ENCODE assay signal across 12 mouse cellular contexts in the genomic region with DNA sequence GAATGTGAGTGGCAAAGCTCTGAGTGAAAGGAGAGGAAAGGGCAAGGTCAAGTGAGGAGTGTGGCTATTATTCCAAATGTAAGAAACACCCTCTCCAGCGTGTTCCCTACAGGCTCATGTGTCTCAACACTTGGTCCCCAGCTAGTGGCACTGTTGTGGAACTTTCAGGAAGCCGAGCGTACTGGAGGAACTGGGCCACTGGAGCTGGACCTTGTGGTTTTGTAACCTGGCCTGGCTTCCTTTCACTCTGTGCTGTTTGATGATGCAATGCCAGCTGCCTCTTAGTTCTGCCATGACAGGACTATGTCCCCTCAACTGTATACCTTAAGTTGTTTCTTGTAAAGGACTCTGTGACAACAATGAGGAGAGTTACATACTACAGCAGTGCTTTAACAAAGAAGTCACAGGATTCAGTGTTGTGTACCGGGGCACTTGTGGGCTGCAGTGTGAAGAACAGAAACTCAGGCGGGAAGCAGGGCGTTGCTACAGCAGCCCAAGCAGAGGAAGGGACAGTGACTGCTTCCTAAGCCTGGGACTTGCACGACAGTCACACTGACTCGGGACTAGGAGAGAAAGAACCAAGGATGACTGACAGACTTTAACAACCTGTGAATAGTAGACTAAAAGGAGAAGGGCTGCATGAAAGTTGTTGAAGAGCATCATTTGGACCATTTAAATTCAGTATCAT.
DNase-seq lines count a peak whose midpoint lies in the region; ATAC-seq and TF ChIP-seq lines count a peak whose summit lies in the region.
"Had no signal": no experiment of that assay in that cellular context is flagged by ENCODE, and none has a peak within 500 bp of the region (broad histone marks: within the 10 kb centered on the region; RNA-seq: fewer than 3 reads in every experiment).

No protein-coding gene starts in this region.

- H3K4me2 ChIP-seq in lung, postnatal 0 days (replicated peaks; ENCODE audit: low read depth, low read length) = no peak overlapping the region
- H3K4me2 ChIP-seq: heart, embryonic 12.5 days; limb, embryonic 15.5 days had no signal

- 49% methylated on average over 8 of the region's 8 CpGs for WGBS in lung, postnatal 0 days

- peak; percentile 14 for DNase-seq in adrenal gland, adult 8-10 months
- no peak for DNase-seq in adrenal gland, adult 18-20 months (ENCODE audit: low spot score in 2 of 2)
- DNase-seq in thymus, postnatal 0 days (ENCODE audit: low spot score) = peak; percentile 25
- DNase-seq in thymus, postnatal 25 days = no peak
- DNase-seq in lung, postnatal 0 days (ENCODE audit: low spot score) = peak; percentile 79
- DNase-seq in embryo, embryonic 10.5 days (ENCODE audit: low spot score) = no peak
- DNase-seq in urinary bladder, adult 2 months (ENCODE audit: low spot score) = no peak
- no peak for DNase-seq in heart, postnatal 36 days
- DNase-seq: cerebellum, adult 8-10 months; retina, postnatal 1 day had no signal

- no peaks in the 10 kb centered on the region; the same call in 1 of the 2 replicates for H3K4me1 ChIP-seq in lung, postnatal 0 days (ENCODE audit: insufficient read depth, low read depth, low read length)
- H3K4me1 ChIP-seq: limb, embryonic 15.5 days had no signal

- H3K36me3 ChIP-seq in lung, postnatal 0 days (ENCODE audit: insufficient read depth, low read length) = 0 out of 2 replicates have a peak, but pooled peaks cover 3% of the 10 kb centered on the region

- no peak overlapping the region for H3K9ac ChIP-seq in lung, postnatal 0 days (replicated peaks; ENCODE audit: low read depth)
- H3K9ac ChIP-seq: heart, embryonic 12.5 days; limb, embryonic 15.5 days had no signal

- no peaks in the 10 kb centered on the region for H3K9me3 ChIP-seq in lung, postnatal 0 days (ENCODE audit: low read length)
- H3K9me3 ChIP-seq: heart, embryonic 12.5 days; limb, embryonic 15.5 days had no signal

- H3K27me3 ChIP-seq in lung, postnatal 0 days (replicated peaks; ENCODE audit: insufficient read depth, low read length) = no peaks in the 10 kb centered on the region
- H3K27me3 ChIP-seq: heart, embryonic 12.5 days; limb, embryonic 15.5 days had no signal

- peak overlapping the region; percentile 20; the same call in 1 of the 2 replicates for H3K27ac ChIP-seq in lung, postnatal 0 days (ENCODE audit: low read length)
- H3K27ac ChIP-seq: limb, embryonic 15.5 days had no signal

- intact Hi-C loops in heart, postnatal 36 days (cut with DNase I) = no loop called here

- TF ChIP-seq CTCF in lung, postnatal 0 days (IDR thresholded peaks at IDR 0.05) = peak; percentile 57

- ATAC-seq in lung, postnatal 0 days = peak; percentile 88

- TF ChIP-seq EP300 in lung, postnatal 0 days (IDR thresholded peaks at IDR 0.05) = no peak

- H3K4me3 ChIP-seq in lung, postnatal 0 days (ENCODE audit: low read depth, low read length) = no peak overlapping the region
- H3K4me3 ChIP-seq: heart, embryonic 12.5 days; limb, embryonic 15.5 days had no signal

Comparison
In these comparisons a context has a peak if more than half of its experiments do, and no peak if none do; other contexts are left out.
1. DNase-seq: peak in adrenal gland, adult 8-10 months (single experiment), thymus, postnatal 0 days (single experiment) and lung, postnatal 0 days (single experiment); none in adrenal gland, adult 18-20 months (0 of 2), thymus, postnatal 25 days (single experiment), embryo, embryonic 10.5 days (single experiment), urinary bladder, adult 2 months (single experiment) and heart, postnatal 36 days (0 of 2).